Mouse (Mus musculus) gastrocnemius, postnatal 14 days (tissue): ENCODE data around the gene Bcr. TPM values are rescaled to one million over a fixed set of nuclear protein-coding genes. Genes with fewer than 3 reads are reported as not detected.

Experiments
- DNase-seq: peaks from one replicate; pipeline ENCODE4 v3.0.0; 2021; ENCODE audit warnings: mixed read lengths
- intact Hi-C: fragments of 180-260 bp; cut with DNase I; formaldehyde crosslinking; loops from one replicate; pipeline ENCODE4 v1.15.1; 2025; ENCODE audit warnings: low total_unique reads
- total RNA-seq, 2 experiments: library from RNA; stranded (reverse); gene quantifications; 2 replicates each; pipeline ENCODE4 v1.2.3; 2021

Gene Bcr
- total RNA-seq, 2 experiments from 2014 or later, result 4.7 to 5.3 TPM

DNA sequence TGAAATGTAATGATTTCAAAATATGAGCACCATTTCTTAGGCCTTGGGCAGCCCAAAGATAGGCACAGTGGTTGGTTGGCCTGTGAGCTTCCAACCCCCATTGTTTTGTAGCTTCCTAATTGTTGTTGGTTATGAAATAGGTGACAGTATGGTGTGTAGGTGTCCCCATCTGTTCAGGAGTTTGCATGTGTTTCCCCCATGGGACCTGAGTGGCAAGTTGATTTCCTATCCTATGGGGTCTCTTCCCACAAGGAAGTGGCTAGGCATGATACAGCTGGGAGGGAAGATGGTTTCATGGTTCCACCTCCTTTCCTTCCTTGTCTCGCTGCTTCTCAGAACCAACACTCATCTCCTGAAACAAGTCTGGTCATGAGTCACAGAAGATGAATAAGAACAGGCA lies 24.9 kb downstream of the Bcr start:
- DNase-seq, result no peak
- intact Hi-C loops, result no loop called here

DNA sequence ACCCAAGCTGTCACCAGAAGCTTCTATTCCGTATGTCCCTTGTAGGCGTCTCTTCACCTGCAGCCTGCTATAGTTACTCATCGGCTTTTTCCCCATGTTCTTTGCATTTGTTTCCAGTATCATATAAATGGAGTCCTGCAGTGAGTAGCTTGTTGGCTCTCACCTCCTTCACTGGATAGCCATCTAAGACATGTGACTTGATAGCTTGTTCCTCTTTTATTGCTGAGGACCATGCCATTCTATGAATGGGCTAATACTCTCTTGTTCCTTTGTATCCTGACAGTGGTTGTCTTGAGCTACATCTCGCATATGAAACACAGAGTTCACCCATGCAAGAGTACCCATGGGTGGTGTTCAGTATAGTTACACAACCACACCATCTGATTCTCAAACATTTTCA lies 28.1 kb downstream of the Bcr start:
- intact Hi-C loops, result no loop called here
- DNase-seq, result no peak

DNA sequence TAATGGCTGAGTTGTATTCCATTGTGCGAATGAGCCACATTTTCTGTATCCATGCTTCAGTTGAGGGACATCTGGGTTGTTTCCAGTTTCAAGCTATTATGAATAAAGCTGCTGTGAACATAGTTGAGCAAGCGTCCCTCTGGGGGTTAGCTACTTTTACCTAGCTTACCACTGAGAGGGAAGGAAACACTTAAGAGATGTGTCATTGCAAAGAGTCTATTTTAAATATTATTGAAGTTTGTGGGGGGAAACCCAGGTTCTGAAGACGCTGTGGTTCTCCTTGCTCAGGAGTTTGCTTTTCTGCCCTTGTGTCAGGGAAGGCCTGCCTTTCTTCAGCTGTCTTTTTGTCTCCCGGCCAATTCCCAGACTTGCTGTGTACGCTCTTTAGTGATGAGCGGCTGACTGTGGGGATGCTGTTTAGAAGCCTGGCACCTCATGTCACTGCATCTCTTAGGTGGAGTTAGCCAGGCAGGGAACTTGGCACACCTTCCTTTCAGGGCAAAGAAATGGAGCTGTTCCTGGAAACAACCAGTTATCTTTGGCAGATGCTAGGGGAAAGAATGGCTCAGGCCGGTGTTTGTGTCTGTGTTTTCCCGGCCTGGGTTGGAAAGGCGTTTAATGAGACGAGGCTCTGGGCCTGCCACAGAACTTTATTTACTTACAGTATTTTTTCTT lies 31.2 kb downstream of the Bcr start:
- intact Hi-C loops, result no loop called here
- DNase-seq, result peak; percentile 35

DNA sequence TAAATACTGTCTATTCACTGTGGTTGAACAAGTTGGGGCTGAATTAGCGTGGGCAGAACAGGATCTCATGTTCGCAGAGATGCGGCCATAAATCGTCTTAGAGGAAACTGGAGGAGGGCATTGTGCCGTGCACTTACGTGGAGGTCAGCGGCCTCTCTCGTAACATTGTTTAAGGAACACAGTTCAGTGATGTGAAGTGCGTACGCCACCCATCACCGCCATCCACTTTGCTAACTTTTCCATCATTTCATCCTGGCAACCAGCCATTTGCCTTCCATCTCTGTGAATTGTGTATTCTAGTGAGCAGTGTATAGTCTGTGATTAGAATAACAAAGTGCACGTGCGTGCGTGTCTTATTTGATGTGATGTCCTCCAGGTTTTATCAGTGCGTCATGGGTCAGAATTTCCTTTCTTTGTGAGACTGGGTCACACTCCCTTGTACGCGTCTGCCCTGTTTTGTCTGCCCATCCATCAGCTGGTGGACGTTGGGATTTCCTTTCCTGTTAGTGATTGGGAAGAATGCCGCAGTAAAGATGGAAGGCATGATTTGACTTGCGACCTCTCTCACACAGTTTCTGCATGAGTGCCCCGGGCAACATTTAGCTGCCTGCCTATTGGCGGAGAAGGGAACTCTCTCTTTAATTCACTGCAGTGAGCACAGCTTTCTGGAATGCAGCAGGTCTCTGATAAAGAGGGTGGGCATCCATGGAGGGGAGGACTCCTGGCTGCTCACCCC lies 33.0 kb downstream of the Bcr start:
- DNase-seq, result no peak
- intact Hi-C loops, result no loop called here

GRCm38 (mm10) chr10:75094338-75094737 lies 33.9 kb downstream of the Bcr start:
- no peak for DNase-seq
- intact Hi-C loops, result no loop called here

GRCm38 (mm10) chr10:75095216-75095615 lies 34.8 kb downstream of the Bcr start:
- intact Hi-C loops, result no loop called here
- no peak for DNase-seq

GRCm38 (mm10) chr10:75098446-75099183 lies 38.2 kb downstream of the Bcr start:
- DNase-seq, result no peak
- intact Hi-C loops, result no loop called here

GRCm38 (mm10) chr10:75100298-75100697 lies 39.9 kb downstream of the Bcr start:
- intact Hi-C loops, result no loop called here

DNA sequence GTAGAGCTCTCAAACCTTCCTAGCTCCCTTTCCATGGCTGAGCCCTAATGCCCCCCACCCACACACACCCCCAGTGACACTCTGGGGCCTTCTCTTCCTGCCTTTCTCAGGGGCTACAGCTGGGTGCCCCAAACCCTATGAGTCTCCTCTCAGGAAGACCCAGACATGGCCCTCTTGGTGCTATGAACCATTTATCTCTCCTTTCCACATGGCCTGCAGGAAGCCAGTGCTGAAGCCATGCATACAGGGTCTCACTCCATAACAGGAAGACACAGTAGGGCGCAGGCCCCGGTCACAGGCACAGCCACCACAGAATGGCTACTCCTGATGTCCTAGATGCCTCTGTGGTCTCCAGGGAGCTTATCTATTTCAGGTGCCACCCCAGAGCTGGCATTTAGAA lies 43.1 kb downstream of the Bcr start:
- no peak for DNase-seq
- intact Hi-C loops, result no loop called here

More at GRCm38 (mm10) chr10:75100298-75100697, 39.9 kb downstream of the Bcr start:
- DNase-seq, result no peak

DNA sequence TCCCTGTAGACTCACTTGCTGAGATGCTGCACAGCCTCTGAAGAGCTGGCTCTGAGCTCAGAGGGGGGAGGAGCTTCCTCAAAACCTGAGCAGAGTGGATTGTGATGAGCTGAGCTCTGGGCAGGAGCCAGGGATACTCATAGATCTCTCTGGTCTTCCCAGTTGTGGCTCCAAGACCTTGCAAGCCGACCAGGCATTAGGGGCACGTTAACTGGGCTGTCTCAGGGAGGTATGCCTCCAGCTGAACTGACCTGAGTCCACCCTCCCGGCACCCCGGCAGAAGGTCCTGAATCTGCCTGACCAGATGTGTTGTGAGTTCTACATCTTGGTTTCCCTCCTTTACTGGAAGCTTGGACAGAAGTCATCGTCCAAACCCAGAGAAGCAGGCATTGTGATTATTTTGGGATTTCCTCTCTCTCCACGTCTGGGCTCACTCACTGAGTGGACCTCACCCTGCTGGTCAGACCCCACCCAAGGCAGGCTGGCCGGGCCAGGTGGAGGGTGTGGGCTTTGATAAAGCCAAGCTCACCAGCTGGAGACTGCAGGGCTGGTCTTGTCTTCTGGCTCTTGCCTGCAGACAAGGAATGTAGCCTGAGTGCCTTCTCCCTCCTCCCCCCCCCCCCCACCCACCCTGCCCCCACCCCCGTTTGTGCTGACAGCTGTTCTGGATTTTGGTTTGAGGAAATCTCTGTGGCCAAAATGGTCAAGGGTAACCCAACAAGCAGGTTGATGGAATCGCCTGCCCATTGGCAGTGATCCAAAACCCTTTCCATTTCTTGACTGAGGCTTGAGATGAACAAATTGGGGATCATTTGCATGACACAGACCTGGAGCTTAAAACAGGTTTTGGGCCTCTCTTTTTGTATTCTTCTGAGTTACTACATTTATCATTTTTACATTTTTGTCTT lies 44.1 kb downstream of the Bcr start:
- DNase-seq, result peak; percentile 55
- intact Hi-C loops, result loop anchor here (5.0 kb wide), 1 partner anchor 42 kb away; the partner anchor contains the start of gene Bcr

DNA sequence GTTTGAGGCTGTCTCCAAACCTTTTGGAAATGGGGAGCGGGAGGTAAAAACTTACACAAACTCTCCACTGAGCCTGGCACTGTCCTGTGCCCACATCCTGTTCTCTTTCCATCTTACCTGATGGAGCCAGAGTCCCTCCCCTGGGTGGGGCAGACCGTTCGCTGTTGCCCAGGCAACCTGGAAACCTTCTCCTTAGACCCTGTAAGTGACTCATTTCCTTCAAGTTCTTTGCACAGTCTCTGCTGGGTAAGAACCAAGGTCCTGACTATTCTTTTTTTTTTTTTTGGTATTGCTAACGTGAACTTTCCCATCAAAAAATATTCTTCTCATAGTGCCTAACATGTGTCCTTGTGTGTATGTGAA lies 44.7 kb downstream of the Bcr start:
- no peak for DNase-seq
- intact Hi-C loops, result loop anchor here (5.0 kb wide), 1 partner anchor 43 kb away; the partner anchor contains the start of gene Bcr

DNA sequence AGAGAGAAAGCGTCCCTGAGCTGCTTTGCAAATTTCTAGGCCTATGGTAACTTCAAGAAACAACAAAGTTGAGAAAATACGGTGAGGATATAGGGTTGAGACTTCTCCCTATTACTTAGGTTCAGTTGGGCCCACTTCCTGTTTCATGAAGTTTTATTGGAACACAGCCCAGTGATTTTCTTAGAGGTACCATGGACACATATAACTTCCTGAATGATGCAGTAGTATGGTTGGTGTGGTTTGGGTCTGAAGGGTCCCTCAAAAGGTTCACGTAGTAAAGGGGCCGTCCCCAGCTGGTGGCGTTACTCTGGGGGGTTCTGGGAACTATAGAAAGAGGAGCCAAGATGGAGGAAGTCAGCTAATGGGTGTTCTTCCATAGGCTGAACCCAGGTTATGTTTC lies 45.3 kb downstream of the Bcr start:
- intact Hi-C loops, result loop anchor here (5.0 kb wide), 1 partner anchor 43 kb away; the partner anchor contains the start of gene Bcr
- DNase-seq, result no peak

- DNase-seq, result no peak
- intact Hi-C loops, result loop anchor here (5.0 kb wide), 1 partner anchor 45 kb away; the partner anchor contains the start of gene Bcr
These were observed 46.6 kb downstream of the Bcr start for GRCm38 (mm10) chr10:75106940-75107381.

DNA sequence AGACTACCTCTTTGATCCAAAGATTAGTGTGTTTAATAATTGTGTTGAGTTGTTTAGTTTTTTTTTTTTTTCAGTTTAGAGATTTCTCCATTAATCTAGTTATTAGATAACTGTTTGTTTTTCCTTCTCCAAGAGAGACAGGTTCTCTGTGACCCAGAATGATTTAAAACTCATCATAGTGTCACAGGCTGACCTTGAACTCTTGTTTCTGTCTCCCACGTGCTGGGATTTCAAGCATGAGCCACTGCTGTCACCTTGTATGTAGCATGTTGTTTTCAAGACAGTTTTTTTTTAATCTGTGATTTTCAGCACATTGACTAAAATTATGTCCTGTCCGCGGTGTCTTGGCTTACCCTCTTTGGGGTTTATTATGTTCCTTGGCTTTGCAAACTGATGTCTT lies 47.7 kb downstream of the Bcr start:
- intact Hi-C loops, result loop anchor here (5.0 kb wide), 1 partner anchor 46 kb away; the partner anchor contains the start of gene Bcr
- DNase-seq, result no peak

- DNase-seq, result no peak
- intact Hi-C loops, result no loop called here
These were observed 51.2 kb downstream of the Bcr start for GRCm38 (mm10) chr10:75111446-75112201.

GRCm38 (mm10) chr10:75112405-75112804 lies 52.0 kb downstream of the Bcr start:
- intact Hi-C loops, result no loop called here
- no peak for DNase-seq

- no peak for DNase-seq
- intact Hi-C loops, result no loop called here
These were observed 53.2 kb downstream of the Bcr start for GRCm38 (mm10) chr10:75113620-75114019.

GRCm38 (mm10) chr10:75115240-75115639 lies 54.8 kb downstream of the Bcr start:
- intact Hi-C loops, result no loop called here
- no peak for DNase-seq
